Mouse (Mus musculus): ENCODE data around the gene Plgrkt. TPM values are rescaled to one million over a fixed set of nuclear protein-coding genes. Genes with fewer than 3 reads are reported as not detected.

The Plgrkt gene
- total and polyA plus RNA-seq, 3 experiments, result 38.2 to 439 (median 179) TPM

GRCm38 (mm10) chr19:29370112-29370511, 2.9 kb upstream of the Plgrkt start:
- peaks cover 20% of the 10 kb centered on the region for H3K36me3 ChIP-seq (replicated peaks)
- DNase-seq (ENCODE audit: low spot score) (no peak), ATAC-seq (ENCODE audit: extremely low read depth, insufficient number of reproducible peaks, low FRiP score, poor library complexity, severe bottlenecking) (no peak)
- no peaks in the 10 kb centered on the region for H3K9me3 ChIP-seq (replicated peaks)
- H3K4me3 ChIP-seq (ENCODE audit: low read depth, low read length), result no peak overlapping the region
- peaks cover 59% of the 10 kb centered on the region for H3K4me1 ChIP-seq (ENCODE audit: insufficient read depth, low read depth, low read length)
- H3K27me3 ChIP-seq (ENCODE audit: insufficient read depth, low read length), result no peaks in the 10 kb centered on the region
- TF ChIP-seq GATA1 (IDR thresholded peaks at IDR 0.05; ENCODE audit: borderline replicate concordance, low read length), result no peak
- no peak for TF ChIP-seq CTCF (IDR thresholded peaks at IDR 0.05; ENCODE audit: low read depth, low read length)
- TF ChIP-seq GATA2 (IDR thresholded peaks at IDR 0.05; ENCODE audit: borderline replicate concordance, low read depth, low read length), result no peak
- TF ChIP-seq TAL1 (conservative IDR thresholded peaks at IDR 0.05; ENCODE audit: low read depth, low read length), result no peak
- TF ChIP-seq POLR2AphosphoS5 (IDR thresholded peaks at IDR 0.05; ENCODE audit: insufficient replicate concordance, low read depth, low read length), result no peak

- peak overlapping the region; percentile 1; the same call in 1 of the 2 replicates for H3K4me3 ChIP-seq (ENCODE audit: low read depth, low read length)
- H3K4me1 ChIP-seq (ENCODE audit: insufficient read depth, low read depth, low read length), result peaks cover 69% of the 10 kb centered on the region
- H3K36me3 ChIP-seq (replicated peaks), result peaks cover 21% of the 10 kb centered on the region
- 0 out of 2 replicates have a peak, but pooled peaks have one; percentile 37 for ATAC-seq (ENCODE audit: extremely low read depth, insufficient number of reproducible peaks, low FRiP score, poor library complexity, severe bottlenecking)
- DNase-seq (ENCODE audit: low spot score), result peak; percentile 20
- H3K27me3 ChIP-seq (ENCODE audit: insufficient read depth, low read length), result no peaks in the 10 kb centered on the region
- TF ChIP-seq TAL1 (conservative IDR thresholded peaks at IDR 0.05; ENCODE audit: low read depth, low read length) (peak; percentile 17; the same call in 1 of the 2 replicates), CTCF (IDR thresholded peaks at IDR 0.05; ENCODE audit: low read depth, low read length) (no peak)
- H3K9me3 ChIP-seq (replicated peaks), result no peaks in the 10 kb centered on the region
Measured at GRCm38 (mm10) chr19:29368671-29369309, 1.6 kb upstream of the Plgrkt start.

GRCm38 (mm10) chr19:29368041-29368440, 851 bp upstream of the Plgrkt start:
- Histone ChIP-seq H3K27me3 (ENCODE audit: insufficient read depth, low read length) (no peaks in the 10 kb centered on the region), H3K36me3 (replicated peaks) (peaks cover 20% of the 10 kb centered on the region), H3K9me3 (replicated peaks) (no peaks in the 10 kb centered on the region), H3K4me1 (ENCODE audit: insufficient read depth, low read depth, low read length) (peaks cover 64% of the 10 kb centered on the region), H3K4me3 (ENCODE audit: low read depth, low read length) (peak overlapping the region; percentile 73; the same call in 1 of the 2 replicates)
- no peak for TF ChIP-seq GATA1 (IDR thresholded peaks at IDR 0.05; ENCODE audit: borderline replicate concordance, low read length)
- no peak for TF ChIP-seq CTCF (IDR thresholded peaks at IDR 0.05; ENCODE audit: low read depth, low read length)
- no peak for TF ChIP-seq GATA2 (IDR thresholded peaks at IDR 0.05; ENCODE audit: borderline replicate concordance, low read depth, low read length)
- TF ChIP-seq TAL1 (conservative IDR thresholded peaks at IDR 0.05; ENCODE audit: low read depth, low read length), result no peak
- no peak for TF ChIP-seq POLR2AphosphoS5 (IDR thresholded peaks at IDR 0.05; ENCODE audit: insufficient replicate concordance, low read depth, low read length)
- ATAC-seq (ENCODE audit: extremely low read depth, insufficient number of reproducible peaks, low FRiP score, poor library complexity, severe bottlenecking) (no peak), DNase-seq (ENCODE audit: low spot score) (no peak)

GRCm38 (mm10) chr19:29366226-29366968, 793 bp downstream of the Plgrkt start:
- Histone ChIP-seq H3K4me1 (ENCODE audit: insufficient read depth, low read depth, low read length) (peaks cover 62% of the 10 kb centered on the region), H3K4me3 (ENCODE audit: low read depth, low read length) (peak overlapping the region; percentile 73), H3K27me3 (ENCODE audit: insufficient read depth, low read length) (no peaks in the 10 kb centered on the region), H3K9me3 (replicated peaks) (no peaks in the 10 kb centered on the region), H3K36me3 (replicated peaks) (peaks cover 15% of the 10 kb centered on the region)
- ATAC-seq (ENCODE audit: extremely low read depth, insufficient number of reproducible peaks, low FRiP score, poor library complexity, severe bottlenecking), result no peak
- no peak for DNase-seq (ENCODE audit: low spot score)
- TF ChIP-seq GATA2 (IDR thresholded peaks at IDR 0.05; ENCODE audit: borderline replicate concordance, low read depth, low read length) (no peak), TAL1 (conservative IDR thresholded peaks at IDR 0.05; ENCODE audit: low read depth, low read length) (no peak), CTCF (IDR thresholded peaks at IDR 0.05; ENCODE audit: low read depth, low read length) (no peak), GATA1 (IDR thresholded peaks at IDR 0.05; ENCODE audit: borderline replicate concordance, low read length) (no peak), POLR2AphosphoS5 (IDR thresholded peaks at IDR 0.05; ENCODE audit: insufficient replicate concordance, low read depth, low read length) (no peak)

GRCm38 (mm10) chr19:29365105-29365504, 2.1 kb downstream of the Plgrkt start:
- ATAC-seq (ENCODE audit: extremely low read depth, insufficient number of reproducible peaks, low FRiP score, poor library complexity, severe bottlenecking), result no peak
- H3K9me3 ChIP-seq (replicated peaks), result no peaks in the 10 kb centered on the region
- no peak overlapping the region for H3K4me3 ChIP-seq (ENCODE audit: low read depth, low read length)
- TF ChIP-seq CTCF (IDR thresholded peaks at IDR 0.05; ENCODE audit: low read depth, low read length) (no peak), POLR2AphosphoS5 (IDR thresholded peaks at IDR 0.05; ENCODE audit: insufficient replicate concordance, low read depth, low read length) (no peak), GATA1 (IDR thresholded peaks at IDR 0.05; ENCODE audit: borderline replicate concordance, low read length) (no peak), TAL1 (conservative IDR thresholded peaks at IDR 0.05; ENCODE audit: low read depth, low read length) (no peak), GATA2 (IDR thresholded peaks at IDR 0.05; ENCODE audit: borderline replicate concordance, low read depth, low read length) (no peak)
- DNase-seq (ENCODE audit: low spot score), result no peak
- peaks cover 69% of the 10 kb centered on the region for H3K4me1 ChIP-seq (ENCODE audit: insufficient read depth, low read depth, low read length)
- H3K36me3 ChIP-seq (replicated peaks), result peaks cover 19% of the 10 kb centered on the region
- H3K27me3 ChIP-seq (ENCODE audit: insufficient read depth, low read length), result no peaks in the 10 kb centered on the region

- H3K9me3 ChIP-seq (replicated peaks), result no peaks in the 10 kb centered on the region
- DNase-seq (ENCODE audit: low spot score) (no peak), ATAC-seq (ENCODE audit: extremely low read depth, insufficient number of reproducible peaks, low FRiP score, poor library complexity, severe bottlenecking) (no peak)
- H3K4me1 ChIP-seq (ENCODE audit: insufficient read depth, low read depth, low read length), result peaks cover 67% of the 10 kb centered on the region
- H3K36me3 ChIP-seq (replicated peaks), result peaks cover 24% of the 10 kb centered on the region
- TF ChIP-seq POLR2AphosphoS5 (IDR thresholded peaks at IDR 0.05; ENCODE audit: insufficient replicate concordance, low read depth, low read length) (no peak), TAL1 (conservative IDR thresholded peaks at IDR 0.05; ENCODE audit: low read depth, low read length) (no peak), CTCF (IDR thresholded peaks at IDR 0.05; ENCODE audit: low read depth, low read length) (no peak), GATA2 (IDR thresholded peaks at IDR 0.05; ENCODE audit: borderline replicate concordance, low read depth, low read length) (no peak), GATA1 (IDR thresholded peaks at IDR 0.05; ENCODE audit: borderline replicate concordance, low read length) (no peak)
- no peaks in the 10 kb centered on the region for H3K27me3 ChIP-seq (ENCODE audit: insufficient read depth, low read length)
- no peak overlapping the region for H3K4me3 ChIP-seq (ENCODE audit: low read depth, low read length)
Measured at GRCm38 (mm10) chr19:29364076-29364475, 3.1 kb downstream of the Plgrkt start.
